Mouse (Mus musculus) lung, adult 2 months (tissue): ENCODE measurements around the gene Sfrp4.

Experiments used
- CTCF ChIP-seq: fragments of 200-500 bp; IDR thresholded peaks from 2 replicates; pipeline ENCODE4 v1.5.1; 2011; ENCODE audit warnings: mild to moderate bottlenecking, low read length, control low read depth; ENCODE audit not compliant: insufficient read depth
- POLR2A ChIP-seq: fragments of 200-500 bp; IDR thresholded peaks from 2 replicates; pipeline ENCODE4 v1.6.1; 2011; ENCODE audit warnings: low read depth, mild to moderate bottlenecking, control low read depth, low read length, borderline replicate concordance; ENCODE audit errors: extremely low read depth

GRCm38 (mm10) chr13:19595141-19595540 is 27.8 kb upstream of the Sfrp4 start:
- TF ChIP-seq CTCF = no peak
- no peak for TF ChIP-seq POLR2A
